ENCODE assay signal across 13 mouse cellular contexts in the genomic region with DNA sequence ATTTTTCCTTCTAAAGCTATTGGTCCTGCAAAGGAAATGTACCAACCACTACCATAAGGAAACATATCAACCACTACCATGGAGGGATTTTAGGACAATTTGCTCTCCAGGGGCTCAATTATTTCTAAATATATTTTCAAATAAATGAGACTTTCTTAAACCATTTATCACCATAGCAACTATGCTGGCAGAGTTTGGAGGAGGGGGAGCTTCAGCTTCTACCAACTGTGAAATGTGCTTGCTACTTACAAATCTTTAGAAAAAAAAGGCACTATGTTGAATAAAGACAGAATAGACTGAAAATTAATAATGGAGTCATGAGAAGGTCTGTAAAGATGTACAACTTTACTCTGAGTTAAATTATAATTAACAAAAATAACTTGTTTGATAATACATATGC.
"Had no signal": no experiment of that assay in that cellular context is flagged by ENCODE, and none has a peak within 500 bp of the region (broad histone marks: within the 10 kb centered on the region; RNA-seq: fewer than 3 reads in every experiment).

No protein-coding gene starts in this region.

- H3K4me1 ChIP-seq: limb, embryonic 15.5 days; liver, embryonic 12.5 days; midbrain, embryonic 12.5 days; stomach, embryonic 15.5 days had no signal

- H3K36me3 ChIP-seq: limb, embryonic 15.5 days; liver, embryonic 12.5 days; midbrain, embryonic 12.5 days; stomach, embryonic 15.5 days had no signal

- H3K9ac ChIP-seq: limb, embryonic 15.5 days; liver, embryonic 12.5 days; lung, embryonic 14.5 days; midbrain, embryonic 12.5 days; stomach, embryonic 15.5 days had no signal

- H3K4me3 ChIP-seq: layer of hippocampus, adult 2 months; limb, embryonic 15.5 days; liver, embryonic 12.5 days; midbrain, embryonic 12.5 days; stomach, embryonic 15.5 days had no signal

- H3K27me3 ChIP-seq: limb, embryonic 15.5 days; liver, embryonic 12.5 days; midbrain, embryonic 12.5 days; stomach, embryonic 15.5 days had no signal

- H3K4me2 ChIP-seq: limb, embryonic 15.5 days; liver, embryonic 12.5 days; lung, embryonic 14.5 days; midbrain, embryonic 12.5 days; stomach, embryonic 15.5 days had no signal

- H3K9me3 ChIP-seq: limb, embryonic 15.5 days; liver, embryonic 12.5 days; midbrain, embryonic 12.5 days; stomach, embryonic 15.5 days had no signal

- DNase-seq: kidney, adult 8-10 months; kidney, postnatal 36 days; lung, embryonic 14.5 days; lung, postnatal 10 days; lung, postnatal 4 days; right cerebral cortex, postnatal 14 days; thymus, postnatal 36 days had no signal

- ATAC-seq: intestine, postnatal 0 days; liver, embryonic 12.5 days had no signal

- H3K27ac ChIP-seq: layer of hippocampus, adult 2 months; limb, embryonic 15.5 days; liver, embryonic 12.5 days; midbrain, embryonic 12.5 days; stomach, embryonic 15.5 days had no signal
